Mouse (Mus musculus) brain, embryonic 14.5 days (tissue): ENCODE measurements around the gene Mars. TPM values are rescaled to one million over a fixed set of nuclear protein-coding genes. Genes with fewer than 3 reads are reported as not detected.
"Not testable (repeated sequence)": the region's sequence is repeated elsewhere in the genome, so short reads cannot be mapped to it uniquely, and the experiment has no call there.

ENCODE experiments used
- DNase-seq: peaks from one replicate; pipeline ENCODE4 v3.0.0-alpha.2; 2011; ENCODE audit warnings: low read depth
- CTCF ChIP-seq: fragments of 200-500 bp; IDR thresholded peaks from 2 replicates; pipeline ENCODE4 v1.5.1; 2012; ENCODE audit warnings: inconsistent platforms, mild to moderate bottlenecking, moderate library complexity, borderline replicate concordance; ENCODE audit not compliant: insufficient read depth, insufficient read length; ENCODE audit errors: extremely low read depth
- POLR2A ChIP-seq: fragments of 200-500 bp; IDR thresholded peaks from 2 replicates; pipeline ENCODE4 v1.6.1; 2012; ENCODE audit warnings: mild to moderate bottlenecking, inconsistent platforms, borderline replicate concordance; ENCODE audit not compliant: poor library complexity, insufficient read depth, insufficient read length, severe bottlenecking; ENCODE audit errors: extremely low read depth
- polyA plus RNA-seq: library from polyadenylated mRNA; depleted of rRNA; stranded (reverse); fragments of >200 nt; gene quantifications from 2 replicates; pipeline ENCODE4 v1.2.3, GENCODE M21; 2012

Gene Mars
- polyA plus RNA-seq, 1 experiment, result 88.2 TPM

GRCm38 (mm10) chr10:127322178-127322577 lies 10.6 kb upstream of the Mars start:
- no peak for TF ChIP-seq CTCF
- no peak for TF ChIP-seq POLR2A
- DNase-seq, result no peak

- DNase-seq, result no peak
- TF ChIP-seq CTCF (no peak), POLR2A (no peak)
Measured at GRCm38 (mm10) chr10:127321621-127322020, 10.0 kb upstream of the Mars start, which contains the start of gene Arhgap9. TSS of gene Arhgap9 (plus strand) at chr10:127321964.

DNA sequence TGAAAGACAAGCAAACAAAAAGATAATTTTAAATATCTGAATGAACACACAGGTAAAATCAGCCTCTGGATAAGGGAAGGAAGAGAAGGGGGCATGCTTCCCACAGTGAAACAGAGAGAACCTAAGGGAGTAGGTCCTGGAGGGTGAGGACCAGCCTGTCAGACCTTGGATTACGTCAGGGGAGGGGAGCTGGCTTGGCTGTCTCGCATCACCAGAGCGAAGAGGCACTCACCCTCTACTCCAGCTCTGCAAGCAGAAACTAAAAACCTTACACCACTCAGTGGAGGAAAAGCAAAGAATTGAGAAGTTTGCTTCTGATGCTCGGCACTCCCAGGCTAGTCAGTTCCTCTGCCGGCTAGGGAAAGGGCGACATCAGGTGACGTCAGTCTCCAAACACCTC lies 8.4 kb upstream of the Mars start:
- TF ChIP-seq POLR2A (no peak), CTCF (no peak)
- DNase-seq, result no peak

DNA sequence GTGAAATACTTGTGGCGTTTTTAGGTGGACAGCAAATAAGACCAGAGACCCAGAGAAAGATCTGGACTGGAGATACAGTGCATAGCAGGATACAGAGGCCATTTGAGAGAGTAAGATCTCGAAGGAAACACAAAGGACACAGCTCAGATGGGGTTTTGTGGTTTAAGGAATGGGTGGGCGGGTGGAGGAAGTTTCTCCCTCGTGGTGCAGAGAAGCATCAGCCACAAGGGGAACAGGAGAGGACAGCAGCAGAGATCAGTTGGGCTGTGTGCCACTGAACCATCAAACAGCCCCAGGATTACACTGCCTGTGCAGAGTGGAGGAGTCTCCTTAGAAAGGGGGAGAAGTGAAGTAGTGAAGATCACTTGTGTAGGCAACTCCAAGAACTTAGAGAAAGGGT lies 6.4 kb upstream of the Mars start:
- TF ChIP-seq CTCF (no peak), POLR2A (no peak)
- no peak for DNase-seq

DNA sequence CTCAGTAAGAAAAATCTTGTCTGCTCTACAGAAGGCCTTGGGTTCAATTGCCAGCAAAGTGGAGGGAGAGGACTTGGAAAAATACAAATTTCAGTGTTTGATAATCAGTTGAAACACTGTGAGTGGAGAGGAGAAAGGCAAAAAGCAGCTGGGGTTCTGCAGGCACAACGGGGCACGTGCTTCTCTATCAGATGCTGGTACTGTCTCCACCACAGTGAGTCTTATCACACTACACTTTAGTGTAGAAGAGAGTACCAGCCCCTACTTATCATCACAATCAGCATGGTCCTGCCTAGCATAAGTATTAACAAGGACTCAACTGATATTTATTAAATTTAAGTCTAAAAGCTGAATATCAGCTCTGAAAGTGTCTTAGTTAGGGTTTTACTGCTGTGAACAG lies 5.7 kb upstream of the Mars start:
- DNase-seq, result no peak
- no peak for TF ChIP-seq POLR2A
- TF ChIP-seq CTCF, result no peak

DNA sequence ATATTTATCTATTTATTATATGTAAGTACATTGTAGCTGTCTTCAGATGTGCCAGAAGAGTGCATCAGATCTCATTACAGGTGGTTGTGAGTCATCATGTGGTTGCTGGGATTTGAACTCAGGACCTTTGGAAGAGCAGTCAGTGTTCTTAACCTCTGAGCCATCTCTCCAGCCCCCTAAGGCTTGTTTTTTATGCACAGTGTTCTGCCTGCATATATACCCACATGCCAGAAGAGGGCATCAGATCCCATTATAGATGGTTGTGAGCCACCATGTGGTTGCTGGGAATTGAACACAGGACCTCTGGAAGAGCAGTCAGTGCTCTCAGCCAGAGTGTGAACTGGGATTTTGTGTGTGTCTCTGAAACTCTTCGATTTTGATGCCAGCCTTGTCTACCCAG lies 3.4 kb upstream of the Mars start:
- DNase-seq, result not testable (repeated sequence)

GRCm38 (mm10) chr10:127313516-127313915 lies 1.9 kb upstream of the Mars start:
- not testable (repeated sequence) for DNase-seq

DNA sequence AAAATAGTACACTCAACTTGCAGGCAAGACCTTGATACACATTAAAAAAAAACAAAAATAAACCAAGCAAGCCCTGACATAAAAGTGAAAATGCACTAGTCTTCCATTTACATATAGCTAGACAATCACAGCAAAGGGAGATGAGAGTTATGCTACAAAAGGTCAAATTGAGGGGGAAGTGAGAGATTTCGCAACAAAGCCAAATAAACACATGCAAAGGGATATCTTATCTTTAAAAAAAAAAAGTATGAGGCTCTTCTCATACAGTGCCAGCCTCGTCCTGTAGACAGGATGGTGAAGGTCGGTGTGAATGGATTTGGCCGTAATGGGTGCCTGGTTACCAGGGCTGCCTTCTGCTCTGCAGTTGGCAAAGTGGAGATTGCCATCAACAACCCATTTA lies 1.3 kb upstream of the Mars start:
- DNase-seq, result no peak
- TF ChIP-seq CTCF (no peak), POLR2A (no peak)

DNA sequence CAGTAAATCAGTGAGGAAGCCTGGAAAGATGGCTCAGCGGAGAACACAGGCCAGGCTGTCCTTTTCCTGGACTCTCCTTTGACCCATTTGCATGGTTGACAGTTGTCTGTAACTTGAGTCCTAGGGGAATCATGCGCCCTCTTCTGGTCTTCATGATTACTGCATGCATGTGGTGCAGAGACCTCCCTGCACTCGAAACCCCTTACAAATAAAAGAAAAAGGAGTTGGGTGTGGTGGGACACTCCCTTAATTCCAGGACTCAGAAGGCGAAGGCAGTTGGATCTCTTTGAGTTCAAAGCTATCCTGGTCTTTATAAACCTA lies 730 bp upstream of the Mars start:
- DNase-seq, result peak; percentile 93
- TF ChIP-seq POLR2A (no peak), CTCF (peak; percentile 89)

- no peak for DNase-seq
- no peak for TF ChIP-seq CTCF
- no peak for TF ChIP-seq POLR2A
Measured at GRCm38 (mm10) chr10:127310523-127311475, 787 bp downstream of the Mars start.

DNA sequence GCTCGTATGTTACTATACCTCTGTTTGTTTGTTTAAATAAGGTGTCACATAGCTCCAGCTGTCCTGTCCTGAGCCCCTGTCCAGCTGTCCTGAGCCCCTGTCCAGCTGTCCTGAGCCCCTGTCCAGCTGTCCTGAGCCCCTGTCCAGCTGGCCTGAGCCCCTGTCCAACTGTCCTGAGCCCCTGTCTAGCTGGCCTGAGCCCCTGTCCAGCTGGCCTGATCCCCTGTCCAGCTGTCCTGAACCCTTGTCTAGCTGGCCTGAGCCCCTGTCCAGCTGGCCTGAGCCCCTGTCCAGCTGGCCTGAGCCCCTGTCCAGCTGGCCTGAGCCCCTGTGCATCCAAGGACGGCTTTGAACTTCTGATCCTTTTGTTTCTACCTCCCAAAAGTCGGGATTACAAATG lies 2.4 kb downstream of the Mars start:
- not testable (repeated sequence) for DNase-seq

- no peak for TF ChIP-seq POLR2A
- no peak for TF ChIP-seq CTCF
- DNase-seq, result no peak
Measured at GRCm38 (mm10) chr10:127303136-127303535, 8.4 kb downstream of the Mars start.

GRCm38 (mm10) chr10:127300361-127300760 lies 11.2 kb downstream of the Mars start:
- no peak for DNase-seq
- TF ChIP-seq POLR2A (no peak), CTCF (no peak)
